Mouse (Mus musculus): ENCODE results near the gene Tjp3. TPM values are rescaled to one million over a fixed set of nuclear protein-coding genes. Genes with fewer than 3 reads are reported as not detected.
"Not testable (repeated sequence)": the region's sequence is repeated elsewhere in the genome, so short reads cannot be mapped to it uniquely, and the experiment has no call there.

Tjp3 gene
- total RNA-seq, 4 experiments from 2014 or later: 0.73 to 1.2 (median 0.90) TPM

DNA sequence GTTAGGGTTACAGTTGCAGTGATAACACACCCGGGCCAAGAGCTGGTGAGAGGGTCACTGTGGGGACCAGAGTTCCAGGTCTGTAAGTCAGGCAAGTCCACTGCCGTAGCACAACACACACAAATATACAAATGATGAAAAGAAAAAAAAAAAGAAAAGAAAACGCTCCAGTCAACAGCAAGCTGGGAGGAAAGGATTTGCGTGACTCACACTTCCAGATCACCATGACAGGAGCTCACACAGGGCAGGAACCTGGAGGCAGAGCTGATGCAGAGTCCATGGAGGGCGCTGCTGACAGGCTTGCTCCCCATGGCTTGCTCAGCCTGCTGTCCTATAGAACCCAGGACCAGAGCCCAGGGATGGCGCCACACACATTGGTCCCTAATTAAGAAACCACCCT, 57.2 kb downstream of the Tjp3 start:
- no peak for DNase-seq (ENCODE audit: low spot score in 2 of 2)

DNA sequence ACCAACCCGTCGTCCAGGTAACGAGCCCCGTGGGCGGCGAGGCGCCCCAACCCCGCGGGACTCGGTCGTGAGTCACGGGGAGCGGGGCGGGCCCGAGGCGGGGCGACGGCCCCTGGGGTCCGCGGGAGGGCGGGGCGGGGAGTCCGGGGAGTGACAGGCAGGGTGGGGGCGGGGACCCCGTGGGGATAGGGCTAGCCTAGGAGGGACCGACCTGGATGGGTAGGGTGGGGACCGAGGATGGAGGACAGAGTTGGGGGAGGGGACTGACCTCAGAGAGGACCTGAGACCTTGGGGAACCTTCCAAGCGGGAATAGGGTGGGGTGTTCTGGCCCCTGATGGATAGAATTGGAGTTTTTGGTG, 58.2 kb downstream of the Tjp3 start:
- DNase-seq (ENCODE audit: low spot score in 2 of 2): no peak

DNA sequence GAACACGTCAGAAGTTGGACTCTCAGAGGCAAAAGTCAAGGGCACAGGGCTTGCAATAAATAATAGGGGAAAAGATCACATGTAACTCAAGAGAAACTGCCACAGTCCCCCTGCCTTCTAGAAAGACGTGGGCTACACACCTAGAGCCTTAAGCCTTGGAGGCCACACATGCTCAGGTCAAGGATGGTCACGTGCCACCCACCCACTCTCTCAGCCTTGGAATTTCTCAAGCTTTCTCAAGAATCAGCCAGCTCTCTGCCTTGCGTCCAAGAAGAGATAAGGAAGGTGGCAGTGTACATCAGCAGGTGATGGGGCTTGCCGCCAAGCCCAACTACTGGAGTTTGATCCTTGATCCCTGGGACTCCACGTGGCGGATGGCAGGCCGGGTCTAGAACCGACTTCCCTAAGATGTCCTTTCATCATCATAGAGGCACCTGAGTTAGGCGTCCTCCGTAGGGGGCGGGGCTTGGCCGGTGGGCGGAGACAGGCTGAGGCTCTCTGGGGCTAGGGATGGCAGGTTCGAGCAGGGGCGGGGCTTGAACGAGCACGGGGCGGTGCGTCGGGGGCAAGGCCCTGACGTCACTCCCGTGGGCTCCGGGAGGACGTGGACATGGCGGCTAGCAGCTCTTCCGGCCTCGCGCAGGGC, 58.7 kb downstream of the Tjp3 start, which contains the start of gene Zfr2:
Gene Zfr2 (plus strand): TSS at position 576 of the 646 bp plus-strand sequence.
- peak; percentile 89 to 92 for DNase-seq (ENCODE audit: low spot score in 2 of 2)

DNA sequence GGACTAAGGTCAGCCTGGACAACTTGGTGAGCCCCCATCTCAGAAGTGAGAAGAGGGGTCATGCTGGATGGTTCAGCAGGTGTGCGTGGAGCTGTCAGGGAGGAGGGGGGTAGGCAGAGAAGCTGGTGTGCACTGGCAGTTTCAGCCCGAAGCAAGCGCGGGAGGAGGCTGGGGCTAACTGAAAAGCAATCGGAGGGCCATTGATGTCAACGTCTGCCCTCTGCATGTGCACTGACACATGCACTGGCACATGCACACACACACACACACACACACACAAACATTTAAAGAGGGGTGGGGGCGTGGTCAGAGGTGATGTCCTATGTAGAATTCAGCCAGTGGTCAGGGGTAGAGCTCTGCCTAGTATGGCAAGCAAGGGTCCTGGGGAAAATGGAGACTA, 59.9 kb downstream of the Tjp3 start:
- no peak for DNase-seq (ENCODE audit: low spot score in 2 of 2)

DNA sequence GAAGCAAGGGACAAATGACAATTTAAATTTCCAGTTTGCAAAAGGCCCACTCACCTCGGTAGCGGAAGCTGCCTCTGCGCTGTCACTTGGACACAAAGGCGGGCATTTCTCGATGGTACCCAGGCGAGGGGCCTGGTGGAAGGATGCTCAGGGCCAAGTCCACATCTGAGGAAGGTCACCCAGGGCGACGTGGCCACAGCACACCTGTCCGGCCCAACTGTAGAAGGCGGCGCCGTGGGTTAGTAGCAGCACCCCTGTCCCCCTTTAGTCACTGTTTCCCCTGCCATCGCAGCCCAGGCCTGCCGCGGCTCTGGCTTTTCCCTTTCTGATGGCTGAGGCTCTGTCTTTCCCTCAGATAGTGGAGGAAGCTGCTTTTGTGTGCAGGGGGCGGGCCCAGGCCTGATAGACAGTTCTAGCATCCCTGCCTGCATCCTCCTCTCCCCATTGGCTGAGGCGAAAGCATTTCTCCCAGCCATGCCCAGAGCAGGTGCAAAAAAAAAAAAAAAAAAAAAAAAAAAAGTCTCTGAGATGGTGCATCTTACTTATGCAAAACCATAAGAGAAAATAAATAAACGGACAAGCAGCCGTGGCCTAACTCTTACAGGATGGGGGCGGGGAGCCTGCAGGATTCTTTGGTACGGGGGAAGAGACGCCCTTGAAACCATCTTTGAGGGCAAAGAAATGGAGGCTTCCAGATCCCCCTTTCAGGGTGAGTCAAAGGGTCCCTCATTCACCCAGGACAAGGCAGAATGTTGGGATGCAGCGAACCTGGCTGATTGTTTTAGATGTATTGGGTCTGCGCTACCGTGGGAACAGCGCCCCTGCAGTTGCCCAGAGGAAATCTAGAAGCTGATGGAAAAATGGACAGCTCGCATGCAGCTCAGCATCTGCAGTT, 60.7 kb downstream of the Tjp3 start, which contains the start of gene Atcay:
Gene Atcay (minus strand): TSS at position 396 of the 895 bp plus-strand sequence.
- peak; percentile 80 to 82 for DNase-seq (ENCODE audit: low spot score in 2 of 2)

DNA sequence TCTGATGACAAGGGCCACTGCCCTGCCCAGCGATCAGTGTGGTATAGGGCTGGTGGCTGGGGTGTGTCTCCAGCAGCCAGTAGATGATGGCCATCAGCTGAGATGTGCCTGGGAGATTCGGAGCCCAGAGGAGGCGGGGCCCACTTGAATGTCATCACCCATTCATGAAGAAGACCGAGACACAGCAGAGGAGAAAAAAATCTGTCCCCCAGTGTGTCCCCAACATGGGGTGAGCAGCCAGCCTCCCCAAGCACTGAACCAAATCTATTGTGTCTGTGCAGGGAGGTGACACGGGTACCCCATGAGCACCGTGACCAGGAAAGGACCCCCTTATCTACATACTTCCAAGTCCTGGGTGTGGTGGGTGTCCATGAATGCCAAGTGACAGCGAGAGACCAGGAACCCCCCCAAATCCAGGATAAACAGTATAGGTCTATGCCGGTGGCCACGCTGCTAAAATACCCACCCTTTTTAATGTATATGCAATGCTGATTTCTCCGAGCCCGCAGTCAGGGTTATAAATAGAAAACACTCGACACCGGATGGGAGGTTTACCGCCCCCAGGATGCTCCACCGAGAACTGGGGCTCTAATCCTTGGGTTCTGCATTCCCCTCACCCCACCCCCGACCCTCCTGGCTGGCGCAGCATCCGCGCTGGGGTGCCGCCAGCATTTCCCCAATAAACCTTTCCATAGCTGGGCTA, 61.5 kb downstream of the Tjp3 start:
- no peak for DNase-seq (ENCODE audit: low spot score in 2 of 2)

DNA sequence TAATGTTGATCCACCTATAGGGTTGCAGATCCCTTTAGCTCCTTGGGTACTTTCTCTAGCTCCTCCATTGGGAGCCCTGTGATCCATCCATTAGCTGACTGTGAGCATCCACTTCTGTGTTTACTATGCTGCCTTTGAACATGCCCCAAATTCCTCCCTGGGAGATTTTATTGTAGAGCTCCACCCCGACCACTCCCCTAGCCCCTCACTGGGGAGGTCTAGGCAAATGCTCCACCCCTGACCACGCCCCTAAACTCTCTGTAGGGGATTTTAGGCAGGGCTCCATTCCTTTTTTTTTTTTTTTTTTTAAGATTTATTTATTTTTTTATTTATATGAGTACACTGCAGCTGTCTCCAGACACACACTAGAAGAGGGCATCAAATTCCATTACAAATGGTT, 67.7 kb downstream of the Tjp3 start:
- not testable (repeated sequence) for DNase-seq (ENCODE audit: low spot score in 2 of 2)

Small RNA genes lying within 50 kb of the gene (microRNA-seq; reads per million reads assigned to microRNA genes)
- 24.9 to 36.1 reads per million in 2 experiments for gene Mir3057

Other genes with a start within 250 kb of the Tjp3 start
- gene Sgta, start 231.4 kb downstream of the Tjp3 start, total RNA-seq (2022): 100 to 1,000 TPM; 165 to 175 (median 172) TPM
- 10 to 100 TPM; 44.5 to 55.0 (median 46.5) TPM for gene Thop1, start 221.5 kb downstream of the Tjp3 start, total RNA-seq (2022)
- gene Creb3l3, start 192.7 kb downstream of the Tjp3 start, total RNA-seq (2022): under 1 TPM; 0.19 to 0.80 (median 0.68) TPM
- 100 to 1,000 TPM; 131 to 151 (median 135) TPM for gene Map2k2, start 185.7 kb downstream of the Tjp3 start, total RNA-seq (2022)
- gene Zbtb7a, start 156.4 kb downstream of the Tjp3 start, total RNA-seq (2022): 100 to 1,000 TPM in 3 of 4 experiments, 10 to 100 TPM in 1; 94.8 to 118 (median 103) TPM
- gene Pias4, start 123.7 kb downstream of the Tjp3 start, total RNA-seq (2022): 10 to 100 TPM; 27.0 to 35.1 (median 31.7) TPM
- 100 to 1,000 TPM; 820 to 960 (median 855) TPM for gene Eef2, start 115.0 kb downstream of the Tjp3 start, total RNA-seq (2022)
- gene Dapk3, start 108.6 kb downstream of the Tjp3 start, total RNA-seq (2022): 10 to 100 TPM; 57.1 to 69.8 (median 65.7) TPM
- not detected for gene 4930442H23Rik, start 107.7 kb downstream of the Tjp3 start, total RNA-seq (2022)
- under 1 TPM in 1 of 4 experiments, not detected in 3; 0.57 TPM for gene Nmrk2, start 89.5 kb downstream of the Tjp3 start, total RNA-seq (2022)
- 100 to 1,000 TPM; 135 to 167 (median 145) TPM for gene Atcay, start 60.7 kb downstream of the Tjp3 start, total RNA-seq (2022)
- 10 to 100 TPM; 59.3 to 81.0 (median 65.3) TPM for gene Zfr2, start 58.4 kb downstream of the Tjp3 start, total RNA-seq (2022)
- gene Matk, start 38.6 kb downstream of the Tjp3 start, total RNA-seq (2022): 100 to 1,000 TPM; 208 to 230 (median 216) TPM
- 10 to 100 TPM; 32.5 to 49.5 (median 40.8) TPM for gene Mrpl54, start 24.6 kb downstream of the Tjp3 start, total RNA-seq (2022)
- gene Apba3, start 24.6 kb downstream of the Tjp3 start, total RNA-seq (2022): 10 to 100 TPM; 32.0 to 45.0 (median 39.1) TPM
- 100 to 1,000 TPM; 267 to 303 (median 296) TPM for gene Pip5k1c, start 1.4 kb upstream of the Tjp3 start, total RNA-seq (2022)
- gene Cactin, start 29.5 kb upstream of the Tjp3 start, total RNA-seq (2022): 10 to 100 TPM; 28.2 to 31.3 (median 30.2) TPM
- gene Tbxa2r, start 37.1 kb upstream of the Tjp3 start, total RNA-seq (2022): 1 to 10 TPM; 1.1 to 1.4 (median 1.4) TPM
- gene Gipc3, start 51.7 kb upstream of the Tjp3 start, total RNA-seq (2022): 1 to 10 TPM; 1.3 to 2.2 (median 1.7) TPM
- 10 to 100 TPM; 32.5 to 37.1 (median 32.9) TPM for gene Hmg20b, start 58.9 kb upstream of the Tjp3 start, total RNA-seq (2022)
- 10 to 100 TPM; 40.7 to 46.7 (median 43.6) TPM for gene Mfsd12, start 65.9 kb upstream of the Tjp3 start, total RNA-seq (2022)
- gene 4930404N11Rik, start 74.2 kb upstream of the Tjp3 start, total RNA-seq (2022): 1 to 10 TPM; 1.0 to 3.2 (median 1.4) TPM
- 10 to 100 TPM; 64.6 to 72.1 (median 67.2) TPM for gene Fzr1, start 86.9 kb upstream of the Tjp3 start, total RNA-seq (2022)
- gene Dohh, start 92.8 kb upstream of the Tjp3 start, total RNA-seq (2022): 10 to 100 TPM; 64.3 to 78.5 (median 72.6) TPM
- 1 to 10 TPM; 2.7 to 5.5 (median 4.5) TPM for gene Gm48551, start 92.9 kb upstream of the Tjp3 start, total RNA-seq (2022)
- gene Gm48552, start 97.4 kb upstream of the Tjp3 start, total RNA-seq (2022): 1 to 10 TPM; 2.9 to 9.7 (median 4.2) TPM
- 1 to 10 TPM; 1.3 to 1.7 (median 1.4) TPM for gene Smim24, start 101.5 kb upstream of the Tjp3 start, total RNA-seq (2022)
- gene Nfic, start 164.1 kb upstream of the Tjp3 start, total RNA-seq (2022): 10 to 100 TPM; 52.8 to 61.6 (median 58.7) TPM
- gene Celf5, start 191.1 kb upstream of the Tjp3 start, total RNA-seq (2022): 100 to 1,000 TPM; 230 to 284 (median 256) TPM
- 10 to 100 TPM; 74.1 to 88.0 (median 82.8) TPM for gene Ncln, start 204.8 kb upstream of the Tjp3 start, total RNA-seq (2022)
- under 1 TPM; 0.51 to 0.80 (median 0.58) TPM for gene S1pr4, start 208.6 kb upstream of the Tjp3 start, total RNA-seq (2022)
- 1 to 10 TPM; 2.5 to 9.7 (median 5.7) TPM for gene Gna15, start 232.6 kb upstream of the Tjp3 start, total RNA-seq (2022)

Measured in layer of hippocampus, adult 8-10 months (tissue).